Mouse (Mus musculus): ENCODE results near the gene Magt1.
"Not testable (repeated sequence)": the region's sequence is repeated elsewhere in the genome, so short reads cannot be mapped to it uniquely, and the experiment has no call there.

Magt1 gene

GRCm38 (mm10) chrX:106011465-106012159, at the start of gene Magt1:
Gene Magt1, minus strand, starts transcription at chrX:106011906.
- DNase-seq (ENCODE audit: low spot score), result peak; percentile 88

- peak; percentile 29 for DNase-seq (ENCODE audit: low spot score)
Measured at GRCm38 (mm10) chrX:106048191-106048590, 36.5 kb upstream of the Magt1 start.

GRCm38 (mm10) chrX:106045928-106046327, 34.2 kb upstream of the Magt1 start:
- DNase-seq (ENCODE audit: low spot score), result no peak

GRCm38 (mm10) chrX:106045455-106045854, 33.7 kb upstream of the Magt1 start:
- peak; percentile 49 for DNase-seq (ENCODE audit: low spot score)

- DNase-seq (ENCODE audit: low spot score), result no peak
Measured at GRCm38 (mm10) chrX:106043863-106044617, 32.3 kb upstream of the Magt1 start.

GRCm38 (mm10) chrX:106037185-106037752, 25.6 kb upstream of the Magt1 start:
- DNase-seq (ENCODE audit: low spot score), result no peak

- DNase-seq (ENCODE audit: low spot score), result no peak
Measured at GRCm38 (mm10) chrX:106035727-106036126, 24.0 kb upstream of the Magt1 start.

GRCm38 (mm10) chrX:106031124-106031523, 19.4 kb upstream of the Magt1 start:
- DNase-seq (ENCODE audit: low spot score), result no peak

- no peak for DNase-seq (ENCODE audit: low spot score)
Measured at GRCm38 (mm10) chrX:106030176-106030575, 18.5 kb upstream of the Magt1 start.

GRCm38 (mm10) chrX:106027343-106027674, 15.6 kb upstream of the Magt1 start:
- no peak for DNase-seq (ENCODE audit: low spot score)

- peak; percentile 91 for DNase-seq (ENCODE audit: low spot score)
Measured at GRCm38 (mm10) chrX:106026418-106027342, 15.0 kb upstream of the Magt1 start, which contains the start of gene Atp7a. Gene Atp7a, plus strand, starts transcription at chrX:106027276.

GRCm38 (mm10) chrX:106017516-106017915, 5.8 kb upstream of the Magt1 start:
- DNase-seq (ENCODE audit: low spot score), result no peak

GRCm38 (mm10) chrX:106017102-106017501, 5.4 kb upstream of the Magt1 start:
- DNase-seq (ENCODE audit: low spot score), result no peak

- peak; percentile 77 for DNase-seq (ENCODE audit: low spot score)
Measured at GRCm38 (mm10) chrX:106015571-106016322, 4.0 kb upstream of the Magt1 start, which contains the start of gene Cox7b. Gene Cox7b, plus strand, starts transcription at chrX:106015700.

- not testable (repeated sequence) for DNase-seq (ENCODE audit: low spot score)
Measured at GRCm38 (mm10) chrX:106014741-106015377, 3.2 kb upstream of the Magt1 start.

GRCm38 (mm10) chrX:106013217-106013616, 1.5 kb upstream of the Magt1 start:
- DNase-seq (ENCODE audit: low spot score), result no peak

GRCm38 (mm10) chrX:106012559-106012958, 853 bp upstream of the Magt1 start:
- DNase-seq (ENCODE audit: low spot score), result no peak

GRCm38 (mm10) chrX:106010762-106011161, 944 bp downstream of the Magt1 start:
- DNase-seq (ENCODE audit: low spot score), result no peak

- no peak for DNase-seq (ENCODE audit: low spot score)
Measured at GRCm38 (mm10) chrX:106001605-106002004, 10.1 kb downstream of the Magt1 start.

- not testable (repeated sequence) for DNase-seq (ENCODE audit: low spot score)
Measured at GRCm38 (mm10) chrX:105957091-105957490, 54.6 kb downstream of the Magt1 start.

GRCm38 (mm10) chrX:105953999-105954398, 57.7 kb downstream of the Magt1 start:
- no peak for DNase-seq (ENCODE audit: low spot score)
